Mouse (Mus musculus) CH12.LX (cell line): ENCODE data around the gene Itk. TPM values are rescaled to one million over a fixed set of nuclear protein-coding genes. Genes with fewer than 3 reads are reported as not detected.

Experiments
- DNase-seq: peaks from one replicate; pipeline ENCODE4 v3.0.0-alpha.2; 2013; ENCODE audit errors: extremely low read depth
- H3K27ac ChIP-seq: 2 replicates; pipeline ENCODE4 v1.5.1; 2012; ENCODE audit warnings: low read depth, mild to moderate bottlenecking, control low read depth, moderate library complexity; ENCODE audit not compliant: insufficient read depth
- H3K27me3 ChIP-seq: replicated peaks from 2 replicates; pipeline ENCODE3; 2012; ENCODE audit warnings: inconsistent platforms
- H3K36me3 ChIP-seq, 2 experiments: replicated peaks in 1 of 2; 2 replicates each; pipeline versions ENCODE3 to v1.6.1; 2012; ENCODE audit warnings: inconsistent platforms in 1 of 2, low read length in 1 of 2, mild to moderate bottlenecking in 1 of 2, mixed read lengths in 1 of 2, moderate library complexity in 1 of 2; ENCODE audit not compliant: control insufficient read depth in 1 of 2, insufficient read depth in 1 of 2
- H3K4me1 ChIP-seq, 2 experiments: 2 replicates each; pipeline ENCODE4 v1.6.1; 2012; ENCODE audit warnings: inconsistent platforms in 1 of 2, moderate library complexity in 1 of 2; ENCODE audit not compliant: insufficient read depth in 2 of 2, control insufficient read depth in 1 of 2
- H3K4me2 ChIP-seq: 2 replicates; pipeline ENCODE4 v1.6.1; 2012; ENCODE audit warnings: low read depth, mild to moderate bottlenecking, control low read depth; ENCODE audit not compliant: poor library complexity, insufficient read depth, severe bottlenecking
- H3K4me3 ChIP-seq, 3 experiments: fragments of 150-350 bp in 1 of 3; sonication (generic) in 1 of 3; replicated peaks in 1 of 3; 2 replicates each; pipeline versions ENCODE3 to v1.5.1; 2011 to 2012; ENCODE audit warnings: low read depth in 2 of 3, low read length in 2 of 3, mild to moderate bottlenecking in 2 of 3, moderate library complexity in 2 of 3, control low read depth in 1 of 3, improper control_type of control experiment in 1 of 3, inconsistent platforms in 1 of 3, mixed read lengths in 1 of 3; ENCODE audit not compliant: poor library complexity in 1 of 3
- H3K79me2 ChIP-seq: replicated peaks from 2 replicates; pipeline ENCODE4 v1.6.1; 2012; ENCODE audit warnings: mild to moderate bottlenecking, moderate library complexity; ENCODE audit not compliant: control insufficient read depth, poor library complexity, insufficient read depth, severe bottlenecking; ENCODE audit errors: extremely low read depth
- H3K9ac ChIP-seq: 2 replicates; pipeline ENCODE4 v1.6.1; 2012; ENCODE audit warnings: low read depth, mild to moderate bottlenecking, control low read depth, moderate library complexity; ENCODE audit not compliant: insufficient read depth
- H3K9me3 ChIP-seq: replicated peaks from 2 replicates; pipeline ENCODE3; 2012; ENCODE audit warnings: low read length, inconsistent platforms, mixed read lengths
- BHLHE40 ChIP-seq: IDR thresholded peaks from 2 replicates; pipeline ENCODE4 v1.6.1; 2011; ENCODE audit warnings: mild to moderate bottlenecking, low read depth, low read length, improper control_type of control experiment
- CHD1 ChIP-seq: IDR thresholded peaks from 2 replicates; pipeline ENCODE4 v1.6.1; 2012; ENCODE audit warnings: low read depth, low read length, improper control_type of control experiment, inconsistent platforms
- CHD2 ChIP-seq: IDR thresholded peaks from 2 replicates; pipeline ENCODE4 v1.6.1; 2011; ENCODE audit warnings: low read length, improper control_type of control experiment
- CTCF ChIP-seq, 2 experiments: IDR thresholded peaks in 1 of 2; conservative IDR thresholded peaks in 1 of 2; 2 replicates each; pipeline ENCODE4 v1.5.1; 2011 to 2012; ENCODE audit warnings: low read depth in 2 of 2, low read length in 2 of 2, improper control_type of control experiment in 1 of 2, inconsistent platforms in 1 of 2, mild to moderate bottlenecking in 1 of 2, moderate library complexity in 1 of 2
- E2F4 ChIP-seq: IDR thresholded peaks from 2 replicates; pipeline ENCODE4 v1.6.1; 2011; ENCODE audit warnings: low read depth, low read length, improper control_type of control experiment; ENCODE audit not compliant: insufficient replicate concordance
- ELF1 ChIP-seq: IDR thresholded peaks from 2 replicates; pipeline ENCODE4 v1.6.1; 2014; ENCODE audit warnings: low read depth, mild to moderate bottlenecking, inconsistent platforms, low read length, improper control_type of control experiment
- EP300 ChIP-seq: IDR thresholded peaks from 2 replicates; pipeline ENCODE4 v1.6.1; 2011; ENCODE audit warnings: low read length, improper control_type of control experiment
- ETS1 ChIP-seq: conservative IDR thresholded peaks from 2 replicates; pipeline ENCODE4 v1.6.1; 2012; ENCODE audit warnings: low read depth, mild to moderate bottlenecking, inconsistent platforms, low read length, improper control_type of control experiment, moderate library complexity
- GABPA ChIP-seq: IDR thresholded peaks from 2 replicates; pipeline ENCODE4 v1.6.1; 2012; ENCODE audit warnings: low read depth, low read length, improper control_type of control experiment, inconsistent platforms; ENCODE audit not compliant: insufficient replicate concordance
- HCFC1 ChIP-seq: IDR thresholded peaks from 2 replicates; pipeline ENCODE4 v1.6.1; 2012; ENCODE audit warnings: low read depth, mild to moderate bottlenecking, inconsistent platforms, low read length, improper control_type of control experiment
- IRF4 ChIP-seq: IDR thresholded peaks from 2 replicates; pipeline ENCODE4 v1.6.1; 2014; ENCODE audit warnings: low read depth, mild to moderate bottlenecking, inconsistent platforms, low read length, improper control_type of control experiment
- JUN ChIP-seq: IDR thresholded peaks from 2 replicates; pipeline ENCODE4 v1.6.1; 2011; ENCODE audit warnings: low read depth, mild to moderate bottlenecking, low read length, improper control_type of control experiment, moderate library complexity; ENCODE audit not compliant: insufficient read depth
- JUND ChIP-seq: conservative IDR thresholded peaks from 2 replicates; pipeline ENCODE4 v1.6.1; 2011; ENCODE audit warnings: low read depth, low read length, improper control_type of control experiment
- KAT2A ChIP-seq: IDR thresholded peaks from 2 replicates; pipeline ENCODE4 v1.6.1; 2012; ENCODE audit warnings: low read length, improper control_type of control experiment, inconsistent platforms; ENCODE audit not compliant: insufficient replicate concordance
- MAFK ChIP-seq: IDR thresholded peaks from 2 replicates; pipeline ENCODE4 v1.6.1; 2011; ENCODE audit warnings: low read length, improper control_type of control experiment; ENCODE audit not compliant: insufficient replicate concordance
- MAX ChIP-seq: IDR thresholded peaks from 2 replicates; pipeline ENCODE4 v1.6.1; 2011; ENCODE audit warnings: low read length, improper control_type of control experiment
- MAZ ChIP-seq: IDR thresholded peaks from 2 replicates; pipeline ENCODE4 v1.6.1; 2012; ENCODE audit warnings: low read depth, mild to moderate bottlenecking, inconsistent platforms, low read length, improper control_type of control experiment, moderate library complexity
- MEF2A ChIP-seq: IDR thresholded peaks from 2 replicates; pipeline ENCODE4 v1.6.1; 2014; ENCODE audit warnings: low read depth, mild to moderate bottlenecking, inconsistent platforms, low read length, improper control_type of control experiment, borderline replicate concordance
- MXI1 ChIP-seq: IDR thresholded peaks from 2 replicates; pipeline ENCODE4 v1.6.1; 2011; ENCODE audit warnings: mild to moderate bottlenecking, low read depth, low read length, improper control_type of control experiment
- MYC ChIP-seq: IDR thresholded peaks from 2 replicates; pipeline ENCODE4 v1.6.1; 2011; ENCODE audit warnings: low read depth, mild to moderate bottlenecking, improper control_type of control experiment, low read length
- NELFE ChIP-seq: IDR thresholded peaks from 2 replicates; pipeline ENCODE4 v1.6.1; 2011; ENCODE audit warnings: low read depth, low read length, improper control_type of control experiment
- NRF1 ChIP-seq: IDR thresholded peaks from 2 replicates; pipeline ENCODE4 v1.6.1; 2014; ENCODE audit warnings: low read depth, mild to moderate bottlenecking, inconsistent platforms, low read length, improper control_type of control experiment, moderate library complexity
- PAX5 ChIP-seq: IDR thresholded peaks from 2 replicates; pipeline ENCODE4 v1.6.1; 2012; ENCODE audit warnings: low read length, inconsistent platforms, mixed read lengths
- POLR2A ChIP-seq: IDR thresholded peaks from 2 replicates; pipeline ENCODE4 v1.6.1; 2011; ENCODE audit warnings: low read depth, mild to moderate bottlenecking, improper control_type of control experiment, low read length
- POLR2AphosphoS2 ChIP-seq: IDR thresholded peaks from 2 replicates; pipeline ENCODE4 v1.6.1; 2011; ENCODE audit warnings: low read depth, low read length, improper control_type of control experiment
- RAD21 ChIP-seq: IDR thresholded peaks from 2 replicates; pipeline ENCODE4 v1.6.1; 2011; ENCODE audit warnings: low read depth, mild to moderate bottlenecking, low read length, improper control_type of control experiment, moderate library complexity
- RCOR1 ChIP-seq: conservative IDR thresholded peaks from 2 replicates; pipeline ENCODE4 v1.6.1; 2012; ENCODE audit warnings: low read depth, mild to moderate bottlenecking, inconsistent platforms, low read length, improper control_type of control experiment
- SIN3A ChIP-seq: IDR thresholded peaks from 2 replicates; pipeline ENCODE4 v1.6.1; 2012; ENCODE audit warnings: low read length, improper control_type of control experiment, inconsistent platforms
- SMC3 ChIP-seq: IDR thresholded peaks from 2 replicates; pipeline ENCODE4 v1.6.1; 2011; ENCODE audit warnings: low read depth, low read length, improper control_type of control experiment
- TBP ChIP-seq: conservative IDR thresholded peaks from 2 replicates; pipeline ENCODE4 v1.6.1; 2011; ENCODE audit warnings: low read depth, low read length, improper control_type of control experiment
- TCF12 ChIP-seq: IDR thresholded peaks from 2 replicates; pipeline ENCODE4 v1.6.1; 2014; ENCODE audit warnings: low read depth, mild to moderate bottlenecking, inconsistent platforms, low read length, improper control_type of control experiment
- UBTF ChIP-seq: IDR thresholded peaks from 2 replicates; pipeline ENCODE4 v1.6.1; 2012; ENCODE audit warnings: low read depth, mild to moderate bottlenecking, inconsistent platforms, low read length, improper control_type of control experiment, moderate library complexity
- USF1 ChIP-seq: IDR thresholded peaks from 2 replicates; pipeline ENCODE4 v1.6.1; 2014; ENCODE audit warnings: low read depth, mild to moderate bottlenecking, inconsistent platforms, low read length, improper control_type of control experiment
- USF2 ChIP-seq: conservative IDR thresholded peaks from 2 replicates; pipeline ENCODE4 v1.6.1; 2011; ENCODE audit warnings: low read depth, low read length, improper control_type of control experiment
- ZC3H11A ChIP-seq: IDR thresholded peaks from 2 replicates; pipeline ENCODE4 v1.6.1; 2012; ENCODE audit warnings: low read depth, mild to moderate bottlenecking, inconsistent platforms, low read length, improper control_type of control experiment
- ZKSCAN1 ChIP-seq: IDR thresholded peaks from 2 replicates; pipeline ENCODE4 v1.6.1; 2012; ENCODE audit warnings: low read depth, inconsistent platforms, low read length, improper control_type of control experiment, borderline replicate concordance
- ZMIZ1 ChIP-seq: IDR thresholded peaks from 2 replicates; pipeline ENCODE4 v1.6.1; 2012; ENCODE audit warnings: low read depth, mild to moderate bottlenecking, inconsistent platforms, low read length, improper control_type of control experiment
- ZNF384 ChIP-seq: IDR thresholded peaks from 2 replicates; pipeline ENCODE4 v1.6.1; 2012; ENCODE audit warnings: low read depth, low read length, improper control_type of control experiment, inconsistent platforms
- dilution Hi-C: fragments of 300-500 bp; cut with MboI; formaldehyde crosslinking; loops from 2 replicates; pipeline ENCODE4 v1.14.3; 2020; ENCODE audit warnings: low sequenced_read_pairs; ENCODE audit not compliant: extremely low pct_unique_long_range_greater_than_20kb, extremely low pct_ligation_motif_present
- in situ Hi-C: fragments of 300-500 bp; cut with MboI; formaldehyde crosslinking; loops from 3 replicates; pipeline ENCODE4 v1.14.3; 2019; ENCODE audit warnings: low sequenced_read_pairs, low pct_ligation_motif_present, low pct_unique_long_range_greater_than_20kb, mixed read lengths
- polyA plus RNA-seq: library from polyadenylated mRNA; unstranded; fragments of >175 nt; gene quantifications from 2 replicates; pipeline ENCODE4 v1.2.1, GENCODE M21; 2012; ENCODE audit warnings: low read depth; ENCODE audit not compliant: insufficient read length
- total RNA-seq, 2 experiments: library from RNA; depleted of rRNA; stranded (reverse); fragments of 300-350 nt in 1 of 2; fragments of >200 nt in 1 of 2; gene quantifications; 2 replicates each; pipeline ENCODE4 v1.2.3; 2012 to 2014

The Itk gene
- total and polyA plus RNA-seq, 3 experiments, result 0.11 to 0.64 (median 0.17) TPM

DNA sequence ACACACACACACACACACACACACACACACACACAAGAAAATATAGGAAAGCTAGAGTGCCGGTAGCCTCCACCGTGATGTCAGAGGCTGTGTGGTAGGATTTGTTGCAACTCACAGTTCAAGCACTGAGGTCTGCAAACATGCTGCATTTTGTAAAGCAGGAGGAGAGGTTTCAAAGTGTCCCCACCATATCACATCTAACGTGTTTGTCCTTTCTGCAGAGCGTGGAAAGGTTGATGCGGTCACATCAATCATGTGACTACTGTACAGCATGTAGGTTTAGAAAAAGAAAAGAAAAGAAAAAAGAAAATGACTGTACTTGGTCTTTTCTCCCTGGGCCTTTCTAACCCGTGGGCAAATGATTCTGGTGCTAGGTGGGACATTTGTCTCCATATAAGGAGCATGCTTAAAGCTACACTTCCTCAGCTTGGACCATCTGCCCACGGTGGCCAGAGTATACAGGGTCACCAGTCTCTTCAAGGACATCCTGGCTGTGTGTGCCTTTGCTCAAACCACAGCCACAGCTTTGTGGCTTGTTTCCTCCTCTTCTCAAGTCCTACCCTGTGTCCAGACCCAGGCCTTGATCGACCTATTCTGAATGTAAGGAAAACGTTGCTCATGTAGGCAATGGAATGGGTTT is 83.3 kb downstream of the Itk start:
- Histone ChIP-seq H3K9ac (peak overlapping the region; percentile 90), H3K36me3 (peaks cover 16 to 48% of the 10 kb centered on the region in 2 experiments), H3K79me2 (peaks cover 89% of the 10 kb centered on the region), H3K4me1 (peaks cover 26 to 57% of the 10 kb centered on the region in 2 experiments), H3K27ac (peak overlapping the region; percentile 97), H3K9me3 (no peaks in the 10 kb centered on the region), H3K4me2 (peak overlapping the region; percentile 85), H3K27me3 (no peaks in the 10 kb centered on the region), H3K4me3 (peak overlapping the region; percentile 34 to 50 (median 41))
- in situ Hi-C loops, result loop anchor here (5.0 kb wide), 2 partner anchors 41 to 131 kb away; partner anchors contain the start of gene Med7
- no peak for DNase-seq
- dilution Hi-C loops, result no loop called here
- TF ChIP-seq SIN3A (peak; percentile 46), JUND (no peak), ELF1 (no peak), TCF12 (no peak), RCOR1 (no peak), MEF2A (no peak), POLR2A (no peak), ZKSCAN1 (no peak), ZC3H11A (no peak), BHLHE40 (peak; percentile 65), ZNF384 (no peak), GABPA (no peak), MYC (peak; percentile 17; the same call in 1 of the 2 replicates), MAZ (no peak), HCFC1 (no peak), RAD21 (no peak), POLR2AphosphoS2 (no peak; the same call in 1 of the 2 replicates), CHD2 (no peak), MAX (0 out of 2 replicates have a peak, but pooled peaks have one; percentile 54), USF2 (peak; percentile 20), KAT2A (no peak), MXI1 (no peak; the same call in 1 of the 2 replicates), CTCF (conservative IDR thresholded peaks at IDR 0.05 in 1 of 2, IDR thresholded peaks at IDR 0.05 in 1 of 2; ENCODE audit: low read depth in 2 of 2, low read length in 2 of 2) (no peak), PAX5 (no peak), USF1 (no peak; the same call in none of the 2 replicates), NRF1 (0 out of 2 replicates have a peak, but pooled peaks have one; percentile 7), IRF4 (no peak), MAFK (no peak), JUN (no peak), TBP (no peak), E2F4 (no peak), EP300 (peak; percentile 11; the same call in 1 of the 2 replicates), ETS1 (no peak), UBTF (no peak), NELFE (no peak), ZMIZ1 (0 out of 2 replicates have a peak, but pooled peaks have one; percentile 6), CHD1 (peak; percentile 30), SMC3 (no peak)
